Mouse (Mus musculus) R1 (cell line): ENCODE data around the gene Hoxc6.
A peak's percentile ranks its signal among the peaks of the same experiment; 100 is the strongest.

ENCODE experiments used
- DNase-seq: peaks from one replicate; pipeline ENCODE4 v3.0.0-alpha.2; 2018; ENCODE audit warnings: low read depth, low spot score

Hoxc6 gene

GRCm38 (mm10) chr15:102990461-102991397 is 7.3 kb upstream of the Hoxc6 start, which contains the start of gene Hoxc8:
Gene Hoxc8 (plus strand): TSS chr15:102990607.
- no peak for DNase-seq

DNA sequence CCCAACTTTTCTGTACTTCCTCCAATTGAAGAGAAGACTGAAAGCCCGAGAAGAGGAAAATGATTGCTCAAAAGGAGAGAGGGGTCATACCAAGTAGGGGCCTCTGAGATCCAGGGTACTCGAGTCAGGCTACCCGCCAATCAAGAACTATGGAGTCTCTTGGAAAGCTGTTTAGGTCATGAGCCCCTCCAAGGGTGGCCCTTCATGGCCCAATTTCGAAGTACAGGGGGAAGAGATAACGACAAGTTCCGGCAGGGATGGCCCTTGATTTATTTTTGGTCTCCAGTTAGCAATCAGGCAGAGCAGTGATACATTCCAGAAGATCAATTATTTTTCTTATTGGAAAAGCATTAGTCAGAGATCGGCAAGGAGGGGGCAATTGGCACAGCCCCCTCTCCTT is 6.3 kb upstream of the Hoxc6 start:
- DNase-seq: no peak

DNA sequence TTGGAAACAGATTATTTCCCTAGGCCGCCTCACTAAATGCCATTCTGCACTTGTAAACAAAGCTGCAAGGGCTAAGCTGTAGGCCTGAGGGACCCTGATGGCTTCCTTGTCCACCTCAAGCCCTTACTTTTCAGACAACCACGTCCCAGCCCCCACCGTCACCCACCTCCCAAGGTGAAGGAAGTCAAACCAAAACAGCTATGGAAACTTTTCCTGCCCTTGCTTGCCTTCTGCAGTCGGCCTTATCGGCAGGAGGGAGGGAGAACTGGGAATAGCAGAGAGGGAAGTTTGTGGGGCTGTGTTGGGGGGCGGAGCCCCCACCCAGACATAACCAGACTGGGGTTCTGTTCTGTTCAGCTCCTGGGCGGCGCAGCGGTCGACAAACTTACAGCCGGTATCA is 5.9 kb upstream of the Hoxc6 start:
- DNase-seq: no peak

GRCm38 (mm10) chr15:102992863-102993262 is 5.2 kb upstream of the Hoxc6 start:
- no peak for DNase-seq

DNA sequence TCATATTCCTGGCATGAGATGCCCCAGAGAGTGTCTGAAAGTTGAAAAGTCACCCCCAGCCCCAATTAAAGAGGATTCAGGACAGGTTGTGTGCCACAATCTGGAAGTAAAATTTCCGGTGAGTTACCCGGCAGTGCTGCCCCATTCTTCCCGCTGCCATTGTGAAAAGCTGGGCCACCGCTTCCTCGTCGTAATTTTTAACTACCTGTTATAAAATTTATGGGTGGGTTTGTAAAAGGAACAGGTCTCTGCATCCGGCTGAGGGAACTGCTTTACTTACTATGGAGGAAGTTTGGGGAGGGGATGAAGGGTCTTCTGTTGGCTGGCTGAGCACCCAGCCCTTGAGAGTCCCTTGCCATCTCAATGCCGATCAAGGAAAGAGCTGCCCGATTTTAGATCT is 1.5 kb upstream of the Hoxc6 start:
- no peak for DNase-seq

GRCm38 (mm10) chr15:102997431-102997830 is 626 bp upstream of the Hoxc6 start:
- no peak for DNase-seq

DNA sequence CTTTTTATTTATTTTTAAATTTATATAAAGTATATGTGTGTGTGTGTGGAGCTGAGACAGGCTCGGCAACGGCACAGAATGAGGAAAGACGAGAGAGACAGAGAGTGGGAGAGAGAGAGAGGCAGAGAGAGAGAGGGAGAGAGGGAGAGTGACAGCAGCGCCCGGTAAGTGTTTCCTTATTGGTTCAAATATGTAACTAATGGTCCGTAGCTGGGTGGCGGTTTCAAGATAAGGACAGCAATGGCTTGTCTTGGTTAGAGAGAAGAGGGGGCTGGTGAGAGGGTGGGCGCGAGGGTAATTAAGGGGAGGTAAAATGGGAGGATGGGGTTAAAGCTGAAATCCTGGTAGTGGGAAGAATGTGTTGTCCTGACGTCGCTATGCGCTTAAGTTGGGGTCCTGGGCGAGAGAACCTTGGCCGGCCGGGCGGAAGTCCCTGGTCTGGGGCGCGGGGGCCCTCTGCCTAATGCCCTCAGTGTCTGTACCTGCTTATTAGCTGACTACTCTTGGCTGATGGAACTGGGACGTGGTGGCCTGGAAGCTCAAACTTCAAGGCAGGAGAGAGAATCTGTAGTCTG is 638 bp downstream of the Hoxc6 start:
- no peak for DNase-seq

GRCm38 (mm10) chr15:102999183-102999831 is 1.2 kb downstream of the Hoxc6 start:
- DNase-seq: peak; percentile 79

GRCm38 (mm10) chr15:102999955-103000354 is 1.9 kb downstream of the Hoxc6 start:
- DNase-seq: no peak

GRCm38 (mm10) chr15:103000501-103000901 is 2.4 kb downstream of the Hoxc6 start:
- DNase-seq: no peak

DNA sequence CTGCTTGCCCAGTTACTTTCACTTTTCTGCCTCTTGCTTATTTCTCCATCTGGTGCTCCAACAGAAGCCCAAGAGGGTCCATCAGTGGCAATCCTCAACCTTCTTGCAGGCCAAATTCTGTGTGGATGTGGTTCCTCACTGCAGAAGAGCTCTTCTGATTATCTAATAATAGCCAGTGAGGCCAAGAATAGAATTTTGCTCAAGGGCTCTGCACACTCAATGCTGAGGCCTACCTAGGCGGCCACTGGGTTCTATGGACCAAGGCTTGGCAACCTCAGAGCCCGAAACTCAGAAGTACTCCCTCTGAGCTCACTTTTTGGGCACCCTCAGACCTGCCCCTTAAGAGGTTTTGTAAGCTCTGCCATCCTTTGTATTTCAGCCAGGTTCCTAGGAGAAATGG is 3.3 kb downstream of the Hoxc6 start:
- DNase-seq: no peak

DNA sequence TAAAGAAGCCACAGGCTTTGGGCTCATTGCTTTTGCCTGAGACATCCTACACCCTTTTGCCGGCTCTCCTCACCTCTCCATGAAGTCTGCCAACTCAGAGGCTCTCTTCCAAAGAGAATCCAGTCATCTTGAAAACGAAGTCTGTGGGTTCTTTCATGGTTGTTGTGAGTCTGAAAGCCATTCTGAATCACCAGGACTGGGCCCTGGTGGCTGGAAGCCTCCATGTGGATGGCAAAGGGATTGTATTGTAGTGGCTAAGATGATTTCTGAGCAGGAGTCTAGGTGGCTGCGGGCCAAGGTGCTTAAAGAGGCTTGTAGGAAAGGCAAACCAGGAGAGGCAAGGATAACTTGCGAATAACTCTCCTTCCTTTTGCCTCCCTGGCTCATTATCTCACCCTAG is 4.1 kb downstream of the Hoxc6 start:
- no peak for DNase-seq

DNA sequence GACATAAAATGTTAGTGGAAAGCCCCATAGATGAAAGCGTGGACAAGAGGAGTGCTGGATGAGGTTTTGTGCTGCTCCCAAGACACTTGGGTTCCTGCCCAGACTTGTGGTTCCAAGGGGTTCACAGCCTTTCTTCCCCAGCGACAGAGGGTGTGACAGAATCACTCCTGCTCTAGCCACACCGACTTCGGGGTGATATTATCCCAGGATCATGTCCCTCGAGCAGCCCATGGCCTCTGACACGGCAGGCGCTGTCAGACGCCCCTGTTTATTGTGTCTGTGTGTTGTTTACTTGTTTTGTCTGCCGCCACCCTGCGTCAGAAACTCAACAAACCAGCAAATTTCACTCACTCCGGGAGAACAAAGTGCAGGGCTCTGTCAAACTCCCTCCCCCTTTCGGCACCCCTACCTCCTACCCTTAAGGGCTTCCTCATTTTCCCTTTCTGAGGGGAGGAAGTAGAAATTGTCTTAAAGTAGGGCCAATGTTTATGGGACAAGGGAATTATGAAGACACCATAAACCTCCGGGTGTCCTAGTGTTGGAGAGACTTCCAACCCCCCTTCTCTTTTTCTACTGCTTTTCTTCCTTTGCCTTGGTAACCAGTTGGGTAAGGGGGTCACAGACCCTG is 4.9 kb downstream of the Hoxc6 start:
- DNase-seq: no peak

GRCm38 (mm10) chr15:103005308-103005707 is 7.3 kb downstream of the Hoxc6 start:
- DNase-seq: no peak

- DNase-seq: no peak
Observed at GRCm38 (mm10) chr15:103005797-103006196, 7.7 kb downstream of the Hoxc6 start.

- no peak for DNase-seq
Observed at GRCm38 (mm10) chr15:103006326-103006725, 8.3 kb downstream of the Hoxc6 start.

DNA sequence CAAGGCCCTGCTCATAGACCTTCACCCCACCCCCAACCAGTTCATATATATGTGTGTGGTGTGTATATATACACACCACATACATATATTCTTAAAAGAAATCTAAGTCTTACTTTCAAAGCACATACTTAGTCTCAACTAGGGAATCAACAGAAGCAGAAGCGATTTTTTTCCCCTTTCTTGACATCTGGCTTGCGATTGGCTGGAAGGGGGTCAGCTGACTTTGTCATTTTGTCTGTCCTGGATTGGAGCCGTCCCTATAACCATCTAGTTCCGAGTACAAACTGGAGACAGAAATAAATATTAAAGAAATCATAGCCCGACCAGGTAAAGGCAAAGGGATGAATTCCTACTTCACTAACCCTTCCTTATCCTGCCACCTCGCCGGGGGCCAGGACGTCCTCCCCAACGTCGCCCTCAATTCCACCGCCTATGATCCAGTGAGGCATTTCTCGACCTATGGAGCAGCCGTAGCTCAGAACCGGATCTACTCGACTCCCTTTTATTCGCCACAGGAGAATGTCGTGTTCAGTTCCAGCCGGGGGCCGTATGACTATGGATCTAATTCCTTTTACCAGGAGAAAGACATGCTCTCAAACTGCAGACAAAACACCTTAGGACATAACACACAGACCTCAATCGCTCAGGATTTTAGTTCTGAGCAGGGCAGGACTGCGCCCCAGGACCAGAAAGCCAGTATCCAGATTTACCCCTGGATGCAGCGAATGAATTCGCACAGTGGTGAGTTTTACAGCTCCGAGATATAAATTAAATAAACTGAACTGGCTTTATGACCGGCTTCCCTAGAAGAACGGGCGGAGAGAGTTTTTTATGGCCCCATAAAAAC is 11.4 kb downstream of the Hoxc6 start:
- DNase-seq: peak; percentile 54

DNA sequence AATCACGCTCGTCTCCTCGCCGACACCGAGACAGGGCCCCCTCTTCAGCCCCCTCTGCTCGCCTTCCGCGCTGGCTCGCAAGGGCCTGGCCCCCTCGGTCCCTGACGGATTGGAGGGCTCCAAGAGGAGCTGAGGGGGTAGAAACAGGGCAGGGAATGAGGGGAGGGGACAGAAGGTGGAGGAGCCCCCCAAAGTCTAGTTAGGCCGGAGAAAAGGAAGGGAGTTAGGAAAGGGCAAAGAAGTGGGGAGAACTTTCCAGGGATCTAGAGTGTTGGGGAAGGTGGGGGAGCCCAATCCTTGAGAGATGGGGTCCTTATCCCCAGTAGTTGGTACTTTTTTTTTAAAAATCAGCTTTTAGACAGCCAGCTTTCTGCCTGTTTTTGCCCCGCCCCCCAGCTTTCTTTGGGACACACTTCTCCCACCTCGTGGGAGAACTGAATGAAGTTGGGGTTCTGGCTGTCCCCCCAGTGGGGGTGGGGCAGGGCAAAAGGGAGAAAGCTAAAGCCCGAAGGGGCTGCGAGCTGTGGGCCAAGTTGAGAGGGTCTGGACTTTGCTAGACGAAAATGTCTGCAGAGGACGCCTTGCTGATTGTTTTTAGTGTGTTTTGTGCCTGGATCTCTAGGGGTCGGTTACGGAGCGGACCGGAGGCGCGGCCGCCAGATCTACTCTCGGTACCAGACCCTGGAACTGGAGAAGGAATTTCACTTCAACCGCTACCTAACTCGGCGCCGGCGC is 12.2 kb downstream of the Hoxc6 start:
- no peak for DNase-seq

DNA sequence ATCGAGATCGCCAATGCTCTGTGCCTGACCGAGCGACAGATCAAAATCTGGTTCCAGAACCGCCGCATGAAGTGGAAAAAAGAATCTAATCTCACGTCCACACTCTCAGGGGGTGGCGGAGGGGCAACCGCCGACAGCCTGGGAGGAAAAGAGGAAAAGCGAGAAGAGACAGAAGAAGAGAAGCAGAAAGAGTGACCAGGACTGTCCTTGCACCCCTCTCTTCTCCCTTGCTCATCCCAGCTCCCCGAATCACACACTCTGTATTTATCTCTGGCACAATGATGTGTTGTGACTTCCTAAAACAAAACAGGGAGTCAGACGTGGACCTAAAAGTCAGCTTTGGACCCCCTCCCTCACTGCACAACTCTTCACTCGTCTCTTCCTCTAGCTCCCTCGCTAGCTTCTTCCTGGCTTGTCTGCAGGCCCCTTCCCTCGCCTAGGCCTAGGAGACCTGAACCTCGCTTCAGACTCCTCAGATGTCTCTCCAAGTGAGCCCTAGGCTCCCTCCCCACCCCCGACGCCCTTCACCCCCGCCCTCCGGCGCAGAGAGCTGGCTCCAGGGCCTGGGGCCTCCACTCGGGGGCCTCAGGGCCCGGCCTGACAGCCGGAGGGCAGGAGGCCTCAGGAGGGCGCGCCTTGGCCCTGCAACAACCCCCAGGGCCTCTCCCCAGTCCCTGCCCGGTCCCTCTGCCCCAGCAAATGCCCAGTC is 12.9 kb downstream of the Hoxc6 start:
- peak; percentile 51 for DNase-seq
